8 mouse cellular contexts compared by ENCODE assay signal in genomic region chr6:12381136-12381778, GRCm38 (mm10).
DNase-seq lines count a peak whose midpoint lies in the region; ATAC-seq and TF ChIP-seq lines count a peak whose summit lies in the region.
"Had no signal": no experiment of that assay in that cellular context is flagged by ENCODE, and none has a peak within 500 bp of the region (broad histone marks: within the 10 kb centered on the region; RNA-seq: fewer than 3 reads in every experiment).

No protein-coding gene starts in this region.

- 0 out of 2 replicates have a peak, but pooled peaks have one; percentile 47 for ATAC-seq in lung, embryonic 14.5 days (ENCODE audit: insufficient read depth)
- no peak for ATAC-seq in CD4-positive, CD25-positive, alpha-beta regulatory T cell, adult 4 months

- H3K9me3 ChIP-seq in lung, embryonic 14.5 days (ENCODE audit: low read depth, low read length), result no peaks in the 10 kb centered on the region

- H3K9ac ChIP-seq in lung, embryonic 14.5 days, result no peak overlapping the region

- H3K4me2 ChIP-seq in lung, embryonic 14.5 days, result no peak overlapping the region

- H3K36me3 ChIP-seq in lung, embryonic 14.5 days (ENCODE audit: insufficient read depth), result no peaks in the 10 kb centered on the region

- no peaks in the 10 kb centered on the region for H3K4me1 ChIP-seq in lung, embryonic 14.5 days (ENCODE audit: insufficient read depth)

- H3K27ac ChIP-seq in lung, embryonic 14.5 days (ENCODE audit: low read depth), result no peak overlapping the region
- H3K27ac ChIP-seq: macrophage had no signal

- peak; percentile 8 for DNase-seq in urinary bladder, postnatal 25 days (ENCODE audit: low spot score)
- DNase-seq in urinary bladder, postnatal 10 days (ENCODE audit: low spot score), result no peak
- peak; percentile 33 for DNase-seq in fibroblast of lung, adult 2 months (ENCODE audit: low read depth)
- DNase-seq in kidney, postnatal 14 days, result peak; percentile 21
- DNase-seq in lung, embryonic 14.5 days, result peak; percentile 54
- DNase-seq in T-cell, adult 2 months (ENCODE audit: low spot score), result no peak

- H3K27me3 ChIP-seq in lung, embryonic 14.5 days (ENCODE audit: insufficient read depth, low read length), result no peaks in the 10 kb centered on the region

- TF ChIP-seq CTCF in lung, embryonic 14.5 days (IDR thresholded peaks at IDR 0.05; ENCODE audit: low read depth), result no peak

- H3K4me3 ChIP-seq in lung, embryonic 14.5 days (ENCODE audit: low read depth, low read length), result no peak overlapping the region

- WGBS in lung, embryonic 14.5 days, result 74% methylated on average over 6 of the region's 6 CpGs

Comparison
In these comparisons a context has a peak if more than half of its experiments do, and no peak if none do; other contexts are left out.
1. DNase-seq: peak in urinary bladder, postnatal 25 days (single experiment), fibroblast of lung, adult 2 months (single experiment), kidney, postnatal 14 days (single experiment) and lung, embryonic 14.5 days (single experiment); none in urinary bladder, postnatal 10 days (single experiment) and T-cell, adult 2 months (single experiment).